Mouse (Mus musculus) neural tube, embryonic 11.5 days (tissue): ENCODE data around the gene Grid1. TPM values are rescaled to one million over a fixed set of nuclear protein-coding genes. Genes with fewer than 3 reads are reported as not detected.

ENCODE experiments used
- ATAC-seq: fragments of 200-750 bp; cut with Nextera tagmentation; 2 replicates; pipeline ENCODE4 v1.8.0; 2017; ENCODE audit warnings: moderate number of reproducible peaks, mild to moderate bottlenecking, moderate TSS enrichment, moderate library complexity; ENCODE audit not compliant: insufficient read depth, low FRiP score, low TSS enrichment
- DNase-seq: peaks from one replicate; pipeline ENCODE4 v3.0.0-alpha.2; 2015; ENCODE audit warnings: low spot score
- H3K27ac ChIP-seq: fragments of 300-500 bp; sonication (generic); 2 replicates; pipeline ENCODE4 v1.5.1; 2014; ENCODE audit warnings: low read depth, mild to moderate bottlenecking, low read length
- H3K27me3 ChIP-seq: fragments of 300-500 bp; sonication (generic); 2 replicates; pipeline ENCODE4 v1.6.1; 2014; ENCODE audit warnings: mild to moderate bottlenecking, low read length, mixed read lengths; ENCODE audit not compliant: control insufficient read depth, insufficient read depth
- H3K36me3 ChIP-seq: fragments of 300-500 bp; sonication (generic); 2 replicates; pipeline ENCODE4 v1.6.1; 2014; ENCODE audit warnings: mild to moderate bottlenecking, low read length, moderate library complexity, mixed read lengths; ENCODE audit not compliant: control insufficient read depth, insufficient read depth
- H3K4me1 ChIP-seq: fragments of 300-500 bp; sonication (generic); 2 replicates; pipeline ENCODE4 v1.6.1; 2014; ENCODE audit warnings: low read length, mixed read lengths; ENCODE audit not compliant: control insufficient read depth, insufficient read depth
- H3K4me2 ChIP-seq: fragments of 300-500 bp; sonication (generic); 2 replicates; pipeline ENCODE4 v1.6.1; 2014; ENCODE audit warnings: low read depth, mild to moderate bottlenecking, moderate library complexity
- H3K4me3 ChIP-seq: fragments of 300-500 bp; sonication (generic); 2 replicates; pipeline ENCODE4 v1.5.1; 2014; ENCODE audit warnings: low read depth, low read length
- H3K9ac ChIP-seq: fragments of 300-500 bp; sonication (generic); 2 replicates; pipeline ENCODE4 v1.6.1; 2014; ENCODE audit warnings: mild to moderate bottlenecking, low read length
- H3K9me3 ChIP-seq: fragments of 300-500 bp; sonication (generic); 2 replicates; pipeline ENCODE4 v1.6.1; 2016; ENCODE audit warnings: low read length; ENCODE audit not compliant: control insufficient read depth
- WGBS: fragments of 180-500 bp; shearing (Covaris S2); extraction: QIAGEN DNeasy Blood & Tissue Kit; methylation state at CpG from one replicate; pipeline ENCODE4 v1.1.7; 2014; 5-methylcytosine and 5-hydroxymethylcytosine counted together
- polyA plus RNA-seq: library from polyadenylated mRNA; unstranded; fragments of >200 nt; fragmentation: Nextera tagmentation; extraction: Ambion mirVana; gene quantifications from 2 replicates; pipeline ENCODE4 v1.2.1, GENCODE M21; 2014

Gene Grid1
- polyA plus RNA-seq, 1 experiment from 2014 or later: 1.7 TPM

- no peak overlapping the region for H3K27ac ChIP-seq
- no peaks in the 10 kb centered on the region for H3K9me3 ChIP-seq
- no peaks in the 10 kb centered on the region for H3K36me3 ChIP-seq
- H3K4me3 ChIP-seq: no peak overlapping the region
- ATAC-seq (no peak), DNase-seq (no peak)
- H3K27me3 ChIP-seq: no peaks in the 10 kb centered on the region
- H3K4me1 ChIP-seq: no peaks in the 10 kb centered on the region
- WGBS: 67% methylated on average over 1 of the region's 1 CpGs
- no peak overlapping the region for H3K4me2 ChIP-seq
- H3K9ac ChIP-seq: no peak overlapping the region
Observed at GRCm38 (mm10) chr14:34793406-34794037, 26.4 kb upstream of the Grid1 start.

GRCm38 (mm10) chr14:34810763-34811489 lies 9.0 kb upstream of the Grid1 start:
- Histone ChIP-seq H3K36me3 (no peaks in the 10 kb centered on the region), H3K4me3 (no peak overlapping the region), H3K4me2 (peak overlapping the region; percentile 14; the same call in 1 of the 2 replicates), H3K4me1 (no peaks in the 10 kb centered on the region), H3K9me3 (no peaks in the 10 kb centered on the region), H3K9ac (no peak overlapping the region), H3K27ac (no peak overlapping the region), H3K27me3 (peaks cover 1% of the 10 kb centered on the region; the same call in 1 of the 2 replicates)
- WGBS: 20% methylated on average over 16 of the region's 16 CpGs
- peak; percentile 91 for DNase-seq
- peak; percentile 78 for ATAC-seq

- no peaks in the 10 kb centered on the region for H3K4me1 ChIP-seq
- ATAC-seq: no peak
- no peak for DNase-seq
- H3K4me2 ChIP-seq: no peak overlapping the region
- no peak overlapping the region for H3K4me3 ChIP-seq
- 76% methylated on average over 10 of the region's 10 CpGs for WGBS
- H3K9ac ChIP-seq: no peak overlapping the region
- H3K36me3 ChIP-seq: no peaks in the 10 kb centered on the region
- H3K27me3 ChIP-seq: peaks cover 7% of the 10 kb centered on the region
- no peak overlapping the region for H3K27ac ChIP-seq
- no peaks in the 10 kb centered on the region for H3K9me3 ChIP-seq
Observed at GRCm38 (mm10) chr14:34811490-34811808, 8.5 kb upstream of the Grid1 start.

- H3K27ac ChIP-seq: no peak overlapping the region
- no peak overlapping the region for H3K4me3 ChIP-seq
- ATAC-seq (no peak), DNase-seq (no peak)
- peaks cover 48% of the 10 kb centered on the region for H3K27me3 ChIP-seq
- H3K4me2 ChIP-seq: no peak overlapping the region
- 42% methylated on average over 3 of the region's 3 CpGs for WGBS
- H3K4me1 ChIP-seq: no peaks in the 10 kb centered on the region; the same call in 1 of the 2 replicates
- H3K36me3 ChIP-seq: no peaks in the 10 kb centered on the region
- H3K9me3 ChIP-seq: no peaks in the 10 kb centered on the region
- no peak overlapping the region for H3K9ac ChIP-seq
Observed at GRCm38 (mm10) chr14:34816301-34816700, 3.6 kb upstream of the Grid1 start.

GRCm38 (mm10) chr14:34818387-34818980 lies 1.4 kb upstream of the Grid1 start:
- peaks cover 69% of the 10 kb centered on the region for H3K27me3 ChIP-seq
- no peak for ATAC-seq
- H3K9ac ChIP-seq: peak overlapping the region; percentile 33; the same call in 1 of the 2 replicates
- H3K36me3 ChIP-seq: no peaks in the 10 kb centered on the region
- no peak for DNase-seq
- H3K4me2 ChIP-seq: peak overlapping the region; percentile 88
- peak overlapping the region; percentile 66; the same call in 1 of the 2 replicates for H3K4me3 ChIP-seq
- H3K9me3 ChIP-seq: no peaks in the 10 kb centered on the region
- no peak overlapping the region for H3K27ac ChIP-seq
- peaks cover 5% of the 10 kb centered on the region; the same call in 1 of the 2 replicates for H3K4me1 ChIP-seq
- WGBS: 5% methylated on average over 9 of the region's 9 CpGs

GRCm38 (mm10) chr14:34819121-34819918 lies 588 bp upstream of the Grid1 start:
- H3K27ac ChIP-seq: no peak overlapping the region
- no peaks in the 10 kb centered on the region for H3K9me3 ChIP-seq
- 1% methylated on average over 63 of the region's 85 CpGs for WGBS
- peak overlapping the region; percentile 88 for H3K4me2 ChIP-seq
- peaks cover 70% of the 10 kb centered on the region for H3K27me3 ChIP-seq
- peak overlapping the region; percentile 68 for H3K9ac ChIP-seq
- peak; percentile 79 for DNase-seq
- no peaks in the 10 kb centered on the region for H3K36me3 ChIP-seq
- H3K4me1 ChIP-seq: peaks cover 5% of the 10 kb centered on the region; the same call in 1 of the 2 replicates
- H3K4me3 ChIP-seq: peak overlapping the region; percentile 66
- peak; percentile 80 for ATAC-seq

GRCm38 (mm10) chr14:34820653-34821005 lies 721 bp downstream of the Grid1 start:
- Histone ChIP-seq H3K27me3 (peaks cover 70% of the 10 kb centered on the region), H3K4me3 (peak overlapping the region; percentile 66), H3K4me1 (peaks cover 5% of the 10 kb centered on the region; the same call in 1 of the 2 replicates), H3K36me3 (no peaks in the 10 kb centered on the region), H3K9me3 (no peaks in the 10 kb centered on the region), H3K4me2 (peak overlapping the region; percentile 88), H3K27ac (no peak overlapping the region), H3K9ac (peak overlapping the region; percentile 68)
- under 1% methylated on average over 12 of the region's 12 CpGs for WGBS
- DNase-seq (no peak), ATAC-seq (0 out of 2 replicates have a peak, but pooled peaks have one; percentile 1)

GRCm38 (mm10) chr14:34821131-34821790 lies 1.4 kb downstream of the Grid1 start:
- Histone ChIP-seq H3K4me2 (peak overlapping the region; percentile 88), H3K36me3 (no peaks in the 10 kb centered on the region), H3K27me3 (peaks cover 65% of the 10 kb centered on the region), H3K9ac (no peak overlapping the region; the same call in 1 of the 2 replicates), H3K4me3 (peak overlapping the region; percentile 66), H3K27ac (no peak overlapping the region), H3K9me3 (no peaks in the 10 kb centered on the region), H3K4me1 (peaks cover 5% of the 10 kb centered on the region; the same call in 1 of the 2 replicates)
- peak; percentile 21 for DNase-seq
- WGBS: 2% methylated on average over 26 of the region's 26 CpGs
- no peak for ATAC-seq
